Mouse (Mus musculus) kidney, adult 2 months (tissue): ENCODE data around the gene Tmbim1.
A peak's percentile ranks its signal among the peaks of the same experiment; 100 is the strongest.

Experiments used
- CTCF ChIP-seq: fragments of 200-500 bp; conservative IDR thresholded peaks from 2 replicates; pipeline ENCODE4 v1.5.1; 2011; ENCODE audit warnings: low read depth, mild to moderate bottlenecking, control low read depth, low read length, moderate library complexity, mixed read lengths; ENCODE audit not compliant: insufficient read depth, insufficient read length
- POLR2A ChIP-seq: fragments of 200-500 bp; IDR thresholded peaks from one replicate; pipeline ENCODE4 v1.6.1; 2011; ENCODE audit warnings: low read depth, low read length, control low read depth

GRCm38 (mm10) chr1:74284543-74285160 is 20.8 kb downstream of the Tmbim1 start, which contains the start of the genes Aamp and Pnkd:
- 0 out of 2 replicates have a peak, but pooled peaks have one; percentile 16 for TF ChIP-seq CTCF
- TF ChIP-seq POLR2A: peak; percentile 83
